Mouse (Mus musculus) heart, embryonic 11.5 days (tissue): ENCODE measurements at regions not wholly inside any gene's neighbourhood (a gene's known extent, or its start where the extent isn't known, plus 50 kb on each side); places are given as distances from the start of the nearest gene placed in this dataset.

Source experiments
- ATAC-seq: fragments of 200-750 bp; cut with Nextera tagmentation; replicated peaks from 2 replicates; pipeline ENCODE4 v1.8.0; 2017; ENCODE audit warnings: moderate library complexity; ENCODE audit not compliant: insufficient number of reproducible peaks, low FRiP score, low TSS enrichment
- H3K27ac ChIP-seq: fragments of 300-500 bp; sonication (generic); 2 replicates; pipeline ENCODE4 v1.5.1; 2014; ENCODE audit warnings: mild to moderate bottlenecking, low read depth, low read length
- H3K27me3 ChIP-seq: fragments of 300-500 bp; sonication (generic); 2 replicates; pipeline ENCODE4 v1.6.1; 2014; ENCODE audit warnings: mild to moderate bottlenecking, low read length, mixed read lengths; ENCODE audit not compliant: control insufficient read depth, insufficient read depth
- H3K36me3 ChIP-seq: fragments of 300-500 bp; sonication (generic); 2 replicates; pipeline ENCODE4 v1.6.1; 2014; ENCODE audit warnings: mild to moderate bottlenecking, low read length, moderate library complexity, mixed read lengths; ENCODE audit not compliant: control insufficient read depth, insufficient read depth
- H3K4me1 ChIP-seq: fragments of 300-500 bp; sonication (generic); 2 replicates; pipeline ENCODE4 v1.6.1; 2014; ENCODE audit warnings: low read length; ENCODE audit not compliant: control insufficient read depth, insufficient read depth
- H3K4me2 ChIP-seq: fragments of 300-500 bp; sonication (generic); 2 replicates; pipeline ENCODE4 v1.6.1; 2014; ENCODE audit warnings: mild to moderate bottlenecking, moderate library complexity
- H3K4me3 ChIP-seq: fragments of 300-500 bp; sonication (generic); 2 replicates; pipeline ENCODE4 v1.5.1; 2014; ENCODE audit warnings: low read depth, low read length
- H3K9ac ChIP-seq: fragments of 300-500 bp; sonication (generic); 2 replicates; pipeline ENCODE4 v1.6.1; 2014; ENCODE audit warnings: mild to moderate bottlenecking, low read depth, low read length, moderate library complexity
- H3K9me3 ChIP-seq: fragments of 300-500 bp; sonication (generic); replicated peaks from 2 replicates; pipeline ENCODE4 v1.6.1; 2016; ENCODE audit warnings: low read length; ENCODE audit not compliant: control insufficient read depth
- WGBS: fragments of 180-500 bp; shearing (Covaris S2); extraction: QIAGEN DNeasy Blood & Tissue Kit; methylation state at CpG from one replicate; pipeline ENCODE4 v1.1.7; 2014; ENCODE audit not compliant: insufficient replicate concordance; 5-methylcytosine and 5-hydroxymethylcytosine counted together

DNA sequence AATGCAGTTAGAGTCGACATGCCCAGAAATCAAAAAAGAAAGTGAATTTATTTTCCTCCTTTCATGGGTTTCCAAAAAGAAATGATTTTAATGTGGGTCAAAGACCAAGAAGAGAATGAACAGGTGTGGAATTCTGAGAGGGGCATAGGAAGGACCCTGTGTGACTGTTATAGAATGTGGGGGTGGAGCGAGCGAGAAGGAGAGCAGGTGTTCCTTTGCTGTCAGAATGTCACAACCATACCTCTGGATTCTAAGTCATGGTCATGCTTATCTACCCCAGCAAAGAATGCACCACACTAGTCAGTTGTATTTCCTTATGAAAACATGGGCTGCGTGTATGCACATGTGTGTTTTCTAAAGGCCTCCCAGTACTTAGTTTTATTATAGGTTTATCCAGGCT is 168.9 kb upstream of the Itga4 start:
- H3K4me1 ChIP-seq: no peaks in the 10 kb centered on the region
- H3K9me3 ChIP-seq: no peaks in the 10 kb centered on the region
- H3K36me3 ChIP-seq: no peaks in the 10 kb centered on the region
- H3K27me3 ChIP-seq: no peaks in the 10 kb centered on the region
- no peak overlapping the region for H3K4me2 ChIP-seq
- WGBS: 89% methylated on average over 4 of the region's 4 CpGs
- H3K4me3 ChIP-seq: no peak overlapping the region
- H3K27ac ChIP-seq: no peak overlapping the region
- no peak for ATAC-seq
- H3K9ac ChIP-seq: no peak overlapping the region

DNA sequence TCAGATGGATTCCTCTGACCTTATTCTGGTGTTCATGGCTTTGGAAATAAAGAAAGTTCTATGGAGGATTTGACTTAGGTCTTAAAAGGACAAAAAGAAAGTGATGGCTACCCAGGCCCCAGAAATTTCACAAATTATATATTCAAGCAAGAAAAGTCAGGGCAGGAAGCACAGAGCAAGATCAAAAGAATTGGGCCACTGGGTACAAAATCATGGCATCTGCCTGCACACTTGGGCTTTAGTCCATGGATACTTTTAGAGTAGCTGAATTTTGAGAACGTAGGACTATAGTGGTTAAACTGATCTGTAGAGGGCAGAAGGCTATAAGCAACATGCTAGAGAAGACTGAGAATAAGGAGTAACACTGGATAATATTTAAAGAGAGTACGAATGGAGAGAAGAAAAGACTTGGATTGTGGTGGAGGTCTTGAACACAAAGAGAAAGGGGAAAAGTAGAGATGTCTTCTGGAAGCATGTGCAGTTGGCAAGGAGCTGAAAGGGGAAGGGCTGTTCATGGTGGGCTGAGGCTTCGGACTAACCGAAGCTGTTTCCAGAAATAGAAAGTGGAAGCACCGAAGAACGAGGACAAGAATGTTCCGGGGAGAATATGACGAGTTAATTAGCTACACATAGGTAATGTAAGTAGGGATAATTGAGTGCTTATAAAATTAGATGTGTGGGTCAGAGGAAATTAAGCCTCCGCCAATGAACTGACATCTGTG is 168.2 kb upstream of the Itga4 start:
- no peaks in the 10 kb centered on the region for H3K4me1 ChIP-seq
- no peak for ATAC-seq
- no peak overlapping the region for H3K27ac ChIP-seq
- WGBS: 48% methylated on average over 9 of the region's 9 CpGs
- no peaks in the 10 kb centered on the region for H3K36me3 ChIP-seq
- H3K9me3 ChIP-seq: no peaks in the 10 kb centered on the region
- no peak overlapping the region for H3K9ac ChIP-seq
- H3K4me3 ChIP-seq: no peak overlapping the region
- H3K27me3 ChIP-seq: no peaks in the 10 kb centered on the region
- peak overlapping the region; percentile 48 for H3K4me2 ChIP-seq

DNA sequence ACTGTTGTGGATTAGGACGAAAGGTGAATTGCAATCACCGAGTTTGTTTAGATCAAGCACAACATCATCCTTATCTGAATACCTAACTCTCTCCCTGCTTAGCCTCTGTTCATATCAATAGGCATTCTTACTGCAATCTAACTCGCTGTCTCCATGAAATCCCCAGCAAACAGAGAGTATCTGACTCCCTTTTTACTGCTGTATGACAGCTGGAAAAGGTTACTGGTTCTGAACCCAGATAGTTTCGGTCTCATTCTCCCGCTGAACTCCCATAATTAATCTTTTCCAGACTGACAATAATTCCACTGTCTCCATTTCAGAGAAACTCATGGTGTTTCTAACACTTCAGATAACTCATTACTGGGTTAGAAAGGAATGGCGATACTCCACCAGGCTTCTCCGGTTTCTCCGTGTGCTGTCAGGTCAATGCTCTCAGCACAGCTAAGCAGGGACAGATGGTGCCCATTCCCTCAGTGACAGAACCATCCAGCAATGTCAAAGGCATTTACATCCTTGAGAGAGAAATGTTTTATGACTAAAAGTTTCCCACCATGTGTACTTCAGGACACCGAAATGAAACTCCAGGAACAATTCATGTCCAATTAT is 167.5 kb upstream of the Itga4 start:
- no peaks in the 10 kb centered on the region for H3K4me1 ChIP-seq
- no peaks in the 10 kb centered on the region for H3K36me3 ChIP-seq
- no peak overlapping the region for H3K4me3 ChIP-seq
- 57% methylated on average over 9 of the region's 9 CpGs for WGBS
- H3K9me3 ChIP-seq: no peaks in the 10 kb centered on the region
- peak overlapping the region; percentile 48 for H3K4me2 ChIP-seq
- H3K27ac ChIP-seq: no peak overlapping the region
- no peak overlapping the region for H3K9ac ChIP-seq
- no peak for ATAC-seq
- H3K27me3 ChIP-seq: no peaks in the 10 kb centered on the region

DNA sequence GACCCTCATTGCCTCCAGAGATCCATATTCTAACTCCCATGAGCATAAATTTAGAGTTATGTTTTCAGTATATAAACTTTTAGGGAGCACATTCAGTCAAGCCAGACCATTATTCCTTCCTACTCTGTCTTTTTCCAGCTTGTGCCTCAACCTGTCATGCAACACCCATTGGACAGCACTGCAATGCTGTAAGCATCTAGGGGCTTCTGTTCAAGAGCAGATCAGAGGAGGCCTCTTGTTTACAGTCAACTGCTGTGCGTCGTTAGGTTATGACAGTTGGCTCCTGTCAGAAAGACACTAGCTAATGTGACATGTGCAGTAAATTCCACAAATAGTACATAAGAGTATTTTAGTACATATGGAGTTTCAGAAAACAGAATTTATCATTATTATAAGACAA is 165.0 kb upstream of the Itga4 start:
- ATAC-seq: no peak
- Histone ChIP-seq H3K4me1 (no peaks in the 10 kb centered on the region), H3K36me3 (no peaks in the 10 kb centered on the region), H3K27ac (no peak overlapping the region), H3K27me3 (no peaks in the 10 kb centered on the region), H3K4me2 (no peak overlapping the region), H3K9ac (no peak overlapping the region), H3K9me3 (no peaks in the 10 kb centered on the region), H3K4me3 (no peak overlapping the region)
- WGBS: 79% methylated on average over 2 of the region's 2 CpGs

DNA sequence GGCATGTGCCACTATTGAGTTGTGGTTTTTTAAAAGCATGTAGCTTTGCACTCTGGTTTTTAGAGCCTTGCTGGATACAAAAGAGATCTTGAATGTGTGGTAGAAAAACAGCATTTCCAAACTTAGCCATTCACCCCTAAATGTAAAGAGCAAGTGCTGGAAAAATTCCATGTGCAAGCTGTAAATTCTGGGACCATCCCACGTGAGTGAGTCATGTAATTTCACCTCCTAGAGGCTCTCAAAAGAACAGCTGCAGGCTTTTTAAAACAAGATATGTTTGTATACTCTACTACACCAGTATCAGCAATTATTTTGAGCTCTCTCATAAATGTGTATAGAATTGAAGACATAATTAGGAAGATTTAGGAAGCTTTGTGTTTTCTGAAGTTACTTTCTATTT is 160.9 kb upstream of the Itga4 start:
- Histone ChIP-seq H3K4me3 (no peak overlapping the region), H3K27me3 (no peaks in the 10 kb centered on the region), H3K9ac (no peak overlapping the region), H3K4me2 (no peak overlapping the region), H3K36me3 (no peaks in the 10 kb centered on the region), H3K4me1 (no peaks in the 10 kb centered on the region), H3K27ac (no peak overlapping the region), H3K9me3 (no peaks in the 10 kb centered on the region)
- ATAC-seq: no peak
- WGBS: 21% methylated on average over 1 of the region's 1 CpGs

DNA sequence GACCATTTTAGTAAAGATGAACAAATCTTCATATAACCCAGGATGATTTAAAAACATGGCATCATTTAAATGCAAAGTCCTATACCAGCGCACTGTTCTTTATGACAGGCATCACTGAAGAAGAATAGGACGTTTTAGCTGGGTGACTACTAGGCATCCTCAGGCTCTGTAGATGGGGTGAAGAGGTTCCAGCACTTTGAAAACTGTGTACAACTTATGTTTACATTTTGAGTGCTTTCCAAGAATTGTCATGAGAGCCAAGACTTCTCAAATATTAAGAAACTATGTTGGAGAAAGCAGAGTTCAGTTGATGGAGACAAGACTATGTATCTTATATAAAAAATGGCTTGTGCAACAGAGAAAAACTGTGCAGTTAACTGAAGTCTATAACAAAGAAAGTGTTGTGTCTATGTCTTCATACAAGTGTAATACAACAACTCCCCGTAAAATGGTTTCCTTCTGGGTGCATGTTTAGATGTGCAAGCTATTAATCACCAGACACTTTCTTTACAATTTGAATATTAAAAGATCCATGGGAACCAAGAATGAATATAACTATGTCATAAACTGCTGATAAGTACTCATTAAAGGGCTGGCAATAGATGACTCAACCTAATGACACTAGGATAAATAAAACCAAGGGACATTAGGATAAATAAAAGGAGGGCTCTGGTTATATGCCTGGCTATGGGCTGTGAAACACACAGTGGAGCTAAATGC is 158.5 kb upstream of the Itga4 start:
- Histone ChIP-seq H3K27ac (no peak overlapping the region), H3K4me2 (no peak overlapping the region), H3K36me3 (no peaks in the 10 kb centered on the region), H3K4me1 (no peaks in the 10 kb centered on the region), H3K9me3 (no peaks in the 10 kb centered on the region), H3K27me3 (no peaks in the 10 kb centered on the region), H3K9ac (no peak overlapping the region), H3K4me3 (no peak overlapping the region)
- WGBS: 76% methylated on average over 3 of the region's 3 CpGs
- no peak for ATAC-seq

DNA sequence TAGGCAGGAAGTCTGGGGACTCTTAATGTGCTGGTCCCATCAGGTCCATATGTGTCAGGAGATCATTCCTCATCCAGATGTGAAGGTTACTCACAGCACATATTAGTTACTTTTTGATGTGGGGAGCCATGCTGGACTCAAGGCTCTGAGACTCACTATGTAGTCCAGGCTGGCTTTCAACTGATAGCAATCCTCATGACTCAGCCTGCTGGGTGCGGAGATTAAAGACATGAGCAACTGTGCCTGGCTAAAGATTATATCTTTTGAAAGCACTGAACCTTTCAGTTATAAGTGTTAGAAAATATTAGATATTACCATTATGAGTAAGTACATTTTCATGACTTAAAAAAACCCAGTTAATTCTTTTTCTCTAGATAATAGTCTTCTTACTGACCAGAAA is 155.6 kb upstream of the Itga4 start:
- no peaks in the 10 kb centered on the region for H3K27me3 ChIP-seq
- H3K4me2 ChIP-seq: no peak overlapping the region
- no peaks in the 10 kb centered on the region for H3K9me3 ChIP-seq
- no peak overlapping the region for H3K27ac ChIP-seq
- H3K4me3 ChIP-seq: no peak overlapping the region
- no peak overlapping the region for H3K9ac ChIP-seq
- no peak for ATAC-seq
- WGBS: 86% methylated on average over 1 of the region's 1 CpGs
- H3K36me3 ChIP-seq: no peaks in the 10 kb centered on the region
- no peaks in the 10 kb centered on the region for H3K4me1 ChIP-seq

DNA sequence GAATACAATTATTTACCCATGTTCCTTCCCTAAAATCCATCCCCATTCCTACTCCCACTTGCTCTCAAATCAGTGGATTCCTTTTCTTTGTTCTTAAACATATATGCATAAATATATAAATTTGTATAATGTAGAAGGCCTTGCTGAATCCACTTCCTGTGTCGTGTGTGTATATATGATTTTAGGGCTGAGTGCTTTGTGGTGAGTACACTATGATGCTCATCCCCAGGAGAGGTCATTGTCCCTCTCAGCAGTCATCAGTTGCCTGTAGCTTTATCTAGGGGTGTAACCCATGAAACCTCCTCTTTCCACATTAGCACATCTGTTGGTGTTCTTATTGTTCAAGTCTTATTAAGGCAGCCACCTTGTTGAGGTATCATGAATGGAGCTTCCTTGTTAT is 143.6 kb upstream of the Itga4 start:
- WGBS: 70% methylated on average over 1 of the region's 1 CpGs

More for the DNA sequence above, 143.6 kb upstream of the Itga4 start:
- Histone ChIP-seq H3K4me3 (no peak overlapping the region), H3K27me3 (no peaks in the 10 kb centered on the region), H3K4me2 (no peak overlapping the region), H3K36me3 (no peaks in the 10 kb centered on the region), H3K4me1 (no peaks in the 10 kb centered on the region), H3K27ac (no peak overlapping the region), H3K9me3 (no peaks in the 10 kb centered on the region), H3K9ac (no peak overlapping the region)
- ATAC-seq: no peak
